In the genomic region with DNA sequence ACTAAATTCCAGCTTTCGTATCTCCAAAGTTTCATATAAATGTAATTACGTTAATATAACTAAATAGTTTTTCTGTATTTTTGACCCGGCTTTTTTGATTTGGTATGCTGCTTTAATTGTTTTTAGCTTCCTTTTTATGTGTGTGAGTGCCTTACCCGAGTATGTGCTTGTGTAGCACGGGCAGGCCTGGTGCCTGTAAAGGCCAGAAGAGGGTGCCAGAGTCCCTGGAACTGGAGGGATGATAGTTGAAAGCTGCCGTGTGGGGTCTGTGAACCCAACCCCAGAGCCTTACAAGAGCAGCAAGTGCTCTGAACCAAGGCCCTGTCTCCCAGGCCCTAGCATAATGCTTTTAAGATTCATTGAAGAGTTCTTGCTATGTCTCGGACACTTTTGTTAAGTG, we compare ENCODE assay signal across 18 mouse cellular contexts. TPM values are rescaled to one million over a fixed set of nuclear protein-coding genes. Genes with fewer than 3 reads are reported as not detected.
A peak's percentile ranks its signal among the peaks of the same experiment; 100 is the strongest.
DNase-seq lines count a peak whose midpoint lies in the region; ATAC-seq and TF ChIP-seq lines count a peak whose summit lies in the region.
"Had no signal": no experiment of that assay in that cellular context is flagged by ENCODE, and none has a peak within 500 bp of the region (broad histone marks: within the 10 kb centered on the region; RNA-seq: fewer than 3 reads in every experiment).

No protein-coding gene starts in this region.

- TF ChIP-seq POLR2A in heart, adult 2 months (IDR thresholded peaks at IDR 0.05; ENCODE audit: insufficient read depth, low read depth, low read length), result no peak
- no peak for TF ChIP-seq POLR2A in CH12.LX (IDR thresholded peaks at IDR 0.05; ENCODE audit: low read depth, low read length)

- H3K27me3 ChIP-seq in heart, adult 2 months (ENCODE audit: control insufficient read depth, insufficient read depth, low read length), result no peaks in the 10 kb centered on the region
- peaks cover 6% of the 10 kb centered on the region for H3K27me3 ChIP-seq in liver, postnatal 0 days (ENCODE audit: insufficient read depth, low read length)
- H3K27me3 ChIP-seq in liver, embryonic 12.5 days (replicated peaks), result peaks cover 24% of the 10 kb centered on the region
- H3K27me3 ChIP-seq in CH12.LX (replicated peaks), result no peaks in the 10 kb centered on the region

- intact Hi-C loops in heart, adult 2 months (cut with DNase I), result loop anchor here (10.0 kb wide), 1 partner anchor 318 kb away; the partner anchor contains the start of gene Dnttip2

- no peak for TF ChIP-seq EP300 in heart, adult 2 months (IDR thresholded peaks at IDR 0.05; ENCODE audit: insufficient read depth, low read depth, low read length)
- TF ChIP-seq EP300 in liver, postnatal 0 days (IDR thresholded peaks at IDR 0.05; ENCODE audit: low read depth), result no peak
- TF ChIP-seq EP300 in CH12.LX (IDR thresholded peaks at IDR 0.05; ENCODE audit: low read length), result no peak

- no peak for DNase-seq in heart, adult 2 months
- DNase-seq in heart, adult 8-10 months (ENCODE audit: low spot score), result no peak
- DNase-seq in liver, postnatal 0 days, result no peak
- DNase-seq in CH12.LX (ENCODE audit: extremely low read depth), result no peak
- peak; percentile 73 for DNase-seq in R1 (ENCODE audit: low read depth, low spot score)
- no peak for DNase-seq in layer of hippocampus, postnatal 36 days
- no peak for DNase-seq in adrenal gland, postnatal 4 days (ENCODE audit: low spot score in 2 of 2)
- DNase-seq: adrenal gland, postnatal 36 days; cerebellum, postnatal 25 days; kidney, postnatal 4 days; right cerebral cortex, postnatal 14 days had no signal

- no peak overlapping the region for H3K4me2 ChIP-seq in liver, postnatal 0 days (ENCODE audit: low read depth, low read length)
- H3K4me2 ChIP-seq in liver, embryonic 12.5 days, result no peak overlapping the region
- H3K4me2 ChIP-seq in CH12.LX (ENCODE audit: insufficient read depth, low read depth, poor library complexity, severe bottlenecking), result no peak overlapping the region
- H3K4me2 ChIP-seq: embryonic facial prominence, embryonic 12.5 days had no signal

- H3K4me3 ChIP-seq in heart, adult 2 months, result no peak overlapping the region
- H3K4me3 ChIP-seq in liver, postnatal 0 days (ENCODE audit: low read depth, low read length), result no peak overlapping the region
- H3K4me3 ChIP-seq in liver, embryonic 12.5 days, result no peak overlapping the region
- no peak overlapping the region for H3K4me3 ChIP-seq in CH12.LX (replicated peaks in 1 of 3; ENCODE audit: low read depth in 2 of 3, low read length in 2 of 3, poor library complexity in 1 of 3)
- H3K4me3 ChIP-seq: embryonic facial prominence, embryonic 12.5 days; forebrain, embryonic 10.5 days; hindbrain, embryonic 10.5 days; megakaryocyte, embryonic 14.5 days; myocyte had no signal

- 81% methylated on average over 7 of the region's 7 CpGs for WGBS in heart, adult 2 months
- 81% methylated on average over 7 of the region's 7 CpGs for WGBS in liver, postnatal 0 days (ENCODE audit: insufficient replicate concordance)
- 70% methylated on average over 7 of the region's 7 CpGs for whole genome bisulfite sequencing in liver, embryonic 12.5 days (ENCODE audit: insufficient replicate concordance)

- H3K79me2 ChIP-seq in heart, adult 2 months (replicated peaks; ENCODE audit: control insufficient read depth, insufficient read depth, low read length), result 0 out of 2 replicates have a peak, but pooled peaks cover 3% of the 10 kb centered on the region
- no peaks in the 10 kb centered on the region for H3K79me2 ChIP-seq in CH12.LX (replicated peaks; ENCODE audit: control insufficient read depth, extremely low read depth, insufficient read depth, poor library complexity, severe bottlenecking)

- H3K9me3 ChIP-seq in liver, postnatal 0 days (ENCODE audit: low read length), result no peaks in the 10 kb centered on the region
- H3K9me3 ChIP-seq in liver, embryonic 12.5 days (replicated peaks), result no peaks in the 10 kb centered on the region
- peaks cover 11% of the 10 kb centered on the region for H3K9me3 ChIP-seq in CH12.LX (replicated peaks; ENCODE audit: low read length)

- dilution Hi-C loops in CH12.LX (cut with MboI; ENCODE audit: extremely low pct_ligation_motif_present, extremely low pct_unique_long_range_greater_than_20kb, low sequenced_read_pairs), result loop anchor here (25.0 kb wide), 1 partner anchor 156 kb away; no protein-coding TSS in a partner anchor

- in situ Hi-C loops in CH12.LX (cut with MboI; ENCODE audit: low pct_ligation_motif_present, low pct_unique_long_range_greater_than_20kb, low sequenced_read_pairs), result loop anchor here (10.0 kb wide), 1 partner anchor 188 kb away; no protein-coding TSS in a partner anchor

- no peak overlapping the region for H3K27ac ChIP-seq in heart, adult 2 months
- no peak overlapping the region for H3K27ac ChIP-seq in liver, postnatal 0 days (ENCODE audit: low read depth)
- no peak overlapping the region for H3K27ac ChIP-seq in liver, embryonic 12.5 days
- H3K27ac ChIP-seq in CH12.LX (ENCODE audit: insufficient read depth, low read depth), result no peak overlapping the region
- H3K27ac ChIP-seq: embryonic facial prominence, embryonic 12.5 days; forebrain, embryonic 10.5 days; hindbrain, embryonic 10.5 days had no signal

- peak; percentile 25 for TF ChIP-seq RAD21 in CH12.LX (IDR thresholded peaks at IDR 0.05; ENCODE audit: low read depth, low read length)

- no peak for ATAC-seq in liver, postnatal 0 days
- no peak for ATAC-seq in liver, embryonic 12.5 days
- ATAC-seq: intestine, embryonic 16.5 days had no signal

- H3K9ac ChIP-seq in heart, adult 2 months (ENCODE audit: low read depth, low read length), result no peak overlapping the region
- H3K9ac ChIP-seq in liver, postnatal 0 days (replicated peaks), result no peak overlapping the region
- H3K9ac ChIP-seq in liver, embryonic 12.5 days, result no peak overlapping the region
- no peak overlapping the region for H3K9ac ChIP-seq in CH12.LX (ENCODE audit: insufficient read depth, low read depth)
- H3K9ac ChIP-seq: embryonic facial prominence, embryonic 12.5 days had no signal

- peaks cover 9% of the 10 kb centered on the region for H3K36me3 ChIP-seq in heart, adult 2 months (ENCODE audit: control insufficient read depth, insufficient read depth, low read length)
- no peaks in the 10 kb centered on the region for H3K36me3 ChIP-seq in liver, postnatal 0 days (replicated peaks; ENCODE audit: insufficient read depth, low read length)
- H3K36me3 ChIP-seq in liver, embryonic 12.5 days, result no peaks in the 10 kb centered on the region
- H3K36me3 ChIP-seq in CH12.LX (replicated peaks in 1 of 2; ENCODE audit: control insufficient read depth in 1 of 2, insufficient read depth in 1 of 2, low read length in 1 of 2), result no peaks in the 10 kb centered on the region
- H3K36me3 ChIP-seq: embryonic facial prominence, embryonic 12.5 days; forebrain, embryonic 10.5 days; hindbrain, embryonic 10.5 days had no signal

- peak; percentile 56 for TF ChIP-seq CTCF in heart, adult 2 months (IDR thresholded peaks at IDR 0.05)
- peak; percentile 34 for TF ChIP-seq CTCF in liver, postnatal 0 days (IDR thresholded peaks at IDR 0.05; ENCODE audit: low read depth)
- TF ChIP-seq CTCF in CH12.LX (conservative IDR thresholded peaks at IDR 0.05 in 1 of 2, IDR thresholded peaks at IDR 0.05 in 1 of 2; ENCODE audit: low read depth in 2 of 2, low read length in 2 of 2), result peak in 1 of 2 experiments; percentile 47; a peak in 2 of 4 replicates

- H3K4me1 ChIP-seq in heart, adult 2 months (ENCODE audit: control insufficient read depth, insufficient read depth, low read length), result peaks cover 3% of the 10 kb centered on the region
- H3K4me1 ChIP-seq in liver, postnatal 0 days (ENCODE audit: insufficient read depth), result 0 out of 2 replicates have a peak, but pooled peaks cover 2% of the 10 kb centered on the region
- peaks cover 12% of the 10 kb centered on the region for H3K4me1 ChIP-seq in liver, embryonic 12.5 days
- no peaks in the 10 kb centered on the region for H3K4me1 ChIP-seq in CH12.LX (ENCODE audit: control insufficient read depth in 1 of 2, insufficient read depth in 2 of 2)
- H3K4me1 ChIP-seq: embryonic facial prominence, embryonic 12.5 days had no signal

TF ChIP-seq in CH12.LX, 34 proteins besides CTCF, POLR2A, EP300 and RAD21:
- peak; percentile 20 for TF ChIP-seq SMC3 (IDR thresholded peaks at IDR 0.05; ENCODE audit: low read depth, low read length)
- no peak for TF ChIP-seq ZKSCAN1 (IDR thresholded peaks at IDR 0.05; ENCODE audit: borderline replicate concordance, low read depth, low read length)

RNA-seq across cellular contexts. Expression of gene Arhgap29, which starts 4.4 kb away (rescaled TPM):
- total RNA-seq in heart, adult 2 months (2021), result 10 to 100 TPM; 38.6 to 41.2 TPM
- 30.7 and 57.0 TPM in 2 replicates for polyA plus RNA-seq in heart, adult 2 months (2012; rRNA removed)
- total RNA-seq in heart, adult 8-10 months (2022), result 10 to 100 TPM; 33.4 to 38.6 (median 37.2) TPM
- 7.3 and 10.4 TPM in 2 replicates for polyA plus RNA-seq in liver, postnatal 0 days (2015; fragmentation: Nextera tagmentation; extraction: Ambion mirVana)
- 11.2 and 12.7 TPM in 2 replicates for polyA plus RNA-seq in liver, embryonic 12.5 days (2016; fragmentation: Nextera tagmentation; extraction: Ambion mirVana)
- 24.1 and 37.0 TPM in 2 replicates for total RNA-seq in CH12.LX (2012; rRNA removed)
- total RNA-seq in CH12.LX (2014; rRNA removed), result 45.8 and 53.7 TPM in 2 replicates
- 17.8 and 19.7 TPM in 2 replicates for polyA plus RNA-seq in CH12.LX (2012; ENCODE audit: insufficient read length, low read depth)
- total RNA-seq in layer of hippocampus, postnatal 36 days (2021), result 10 to 100 TPM; 15.7 to 17.6 TPM
- 10 to 100 TPM; 82.8 to 88.0 TPM for total RNA-seq in adrenal gland, postnatal 4 days (2021)
